In genomic region chr14:51827842-51828241, GRCm38 (mm10) we compare ENCODE assay signal across 11 mouse cellular contexts. TPM values are rescaled to one million over a fixed set of nuclear protein-coding genes. Genes with fewer than 3 reads are reported as not detected.
DNase-seq lines count a peak whose midpoint lies in the region; ATAC-seq and TF ChIP-seq lines count a peak whose summit lies in the region.
"Not testable (repeated sequence)": the region's sequence is repeated elsewhere in the genome, so short reads cannot be mapped to it uniquely, and the experiment has no call there.
"Had no signal": no experiment of that assay in that cellular context is flagged by ENCODE, and none has a peak within 500 bp of the region (broad histone marks: within the 10 kb centered on the region; RNA-seq: fewer than 3 reads in every experiment).

No protein-coding gene starts in this region.

- 24% methylated on average over 5 of the region's 5 CpGs for WGBS in cerebellum, adult 2 months
- WGBS in forebrain, embryonic 15.5 days = 40% methylated on average over 5 of the region's 5 CpGs
- 44% methylated on average over 5 of the region's 5 CpGs for WGBS in hindbrain, embryonic 16.5 days

- not testable (repeated sequence) for H3K36me3 ChIP-seq in forebrain, embryonic 15.5 days; hindbrain, embryonic 16.5 days (ENCODE audit: control insufficient read depth, insufficient read depth, low read length)

- intact Hi-C loops in left cerebral cortex, adult 2 months (cut with DNase I) = not testable (repeated sequence)

- not testable (repeated sequence) for H3K4me3 ChIP-seq in cerebellum, adult 2 months (replicated peaks; ENCODE audit: insufficient read depth, low read depth, low read length); forebrain, embryonic 15.5 days; hindbrain, embryonic 16.5 days (ENCODE audit: low read length); left cerebral cortex, adult 2 months

- not testable (repeated sequence) for H3K9ac ChIP-seq in forebrain, embryonic 15.5 days (replicated peaks); hindbrain, embryonic 16.5 days (ENCODE audit: low read depth, low read length)

- H3K4me2 ChIP-seq in forebrain, embryonic 15.5 days (replicated peaks); hindbrain, embryonic 16.5 days (ENCODE audit: low read length): not testable (repeated sequence)

- H3K4me1 ChIP-seq in cerebellum, adult 2 months (ENCODE audit: control insufficient read depth, insufficient read depth, low read length); forebrain, embryonic 15.5 days; hindbrain, embryonic 16.5 days (ENCODE audit: control insufficient read depth, insufficient read depth, low read depth, low read length): not testable (repeated sequence)

- not testable (repeated sequence) for H3K27me3 ChIP-seq in cerebellum, adult 2 months (ENCODE audit: control insufficient read depth, insufficient read depth, low read length); forebrain, embryonic 15.5 days; hindbrain, embryonic 16.5 days (replicated peaks; ENCODE audit: control insufficient read depth, insufficient read depth, low read length)

- peak; percentile 45; the same call in 1 of the 2 replicates for TF ChIP-seq CTCF in cerebellum, adult 2 months (IDR thresholded peaks at IDR 0.05; ENCODE audit: borderline replicate concordance, insufficient read depth, low read depth, low read length)
- peak; percentile 51 for TF ChIP-seq CTCF in left cerebral cortex, adult 2 months (IDR thresholded peaks at IDR 0.05)

- not testable (repeated sequence) for TF ChIP-seq POLR2A in cerebellum, adult 2 months (IDR thresholded peaks at IDR 0.05; ENCODE audit: borderline replicate concordance, insufficient read depth, low read length)

- H3K9me3 ChIP-seq in forebrain, embryonic 15.5 days; hindbrain, embryonic 16.5 days (ENCODE audit: control insufficient read depth, low read length): not testable (repeated sequence)

- not testable (repeated sequence) for H3K27ac ChIP-seq in cerebellum, adult 2 months (ENCODE audit: insufficient read depth, low read length); forebrain, embryonic 15.5 days (replicated peaks); hindbrain, embryonic 16.5 days (ENCODE audit: low read depth, low read length); left cerebral cortex, adult 2 months

- peak; percentile 6 for DNase-seq in NIH3T3 (ENCODE audit: low read depth)
- DNase-seq in cerebellum, adult 2 months; left cerebral cortex, adult 2 months (ENCODE audit: extremely low spot score in 1 of 2, low spot score in 2 of 2): not testable (repeated sequence)
- DNase-seq in right cerebral cortex, adult 2 months (ENCODE audit: low spot score in 2 of 2) = peak; percentile 9 to 11

- ATAC-seq in forebrain, embryonic 15.5 days (replicated peaks) = 0 out of 2 replicates have a peak, but pooled peaks have one; percentile 64
- peak; percentile 78; the same call in 1 of the 2 replicates for ATAC-seq in hindbrain, embryonic 16.5 days
- peak; percentile 90 for ATAC-seq in megakaryocyte progenitor cell, adult 5-6 weeks (replicated peaks; ENCODE audit: poor library complexity)

RNA-seq across cellular contexts. Expression of gene Ear6, which starts 25.7 kb away (rescaled TPM):
- polyA plus RNA-seq in cerebellum, adult 2 months (2012; rRNA removed) = not detected in 2 replicates
- not detected in 2 replicates for polyA plus RNA-seq in forebrain, embryonic 15.5 days (2015; fragmentation: Nextera tagmentation; extraction: Ambion mirVana)
- polyA plus RNA-seq in hindbrain, embryonic 16.5 days (2015; fragmentation: Nextera tagmentation; extraction: Ambion mirVana) = not detected in 2 replicates
- not detected for total RNA-seq in left cerebral cortex, adult 2 months (2021)
- 5.8 and 12.8 TPM in 2 replicates for total RNA-seq in megakaryocyte progenitor cell, adult 5-6 weeks (2015)
- 7.5 and 19.0 TPM in 2 replicates for total RNA-seq in megakaryocyte progenitor cell, adult 5-6 weeks (2017)
- total RNA-seq: heart, adult 18-20 months; layer of hippocampus, postnatal 36 days had no signal
- polyA plus RNA-seq: forebrain, embryonic 10.5 days; intestine, embryonic 14.5 days had no signal

RNA-seq across cellular contexts. Expression of gene AY358078, which starts 28.0 kb away (rescaled TPM):
- polyA plus RNA-seq in cerebellum, adult 2 months (2012; rRNA removed) = not detected in 2 replicates
- not detected in 2 replicates for polyA plus RNA-seq in forebrain, embryonic 15.5 days (2015; fragmentation: Nextera tagmentation; extraction: Ambion mirVana)
- not detected in 2 replicates for polyA plus RNA-seq in hindbrain, embryonic 16.5 days (2015; fragmentation: Nextera tagmentation; extraction: Ambion mirVana)
- total RNA-seq in left cerebral cortex, adult 2 months (2021) = not detected
- total RNA-seq in megakaryocyte progenitor cell, adult 5-6 weeks (2015) = not detected in 2 replicates
- total RNA-seq in megakaryocyte progenitor cell, adult 5-6 weeks (2017) = not detected in 2 replicates
- total RNA-seq: heart, adult 18-20 months; layer of hippocampus, postnatal 36 days had no signal
- polyA plus RNA-seq: forebrain, embryonic 10.5 days; intestine, embryonic 14.5 days had no signal

RNA-seq across cellular contexts. Expression of gene Ang4, which starts 54.5 kb away (rescaled TPM):
- polyA plus RNA-seq in cerebellum, adult 2 months (2012; rRNA removed) = not detected in 2 replicates
- not detected in 2 replicates for polyA plus RNA-seq in forebrain, embryonic 15.5 days (2015; fragmentation: Nextera tagmentation; extraction: Ambion mirVana)
- polyA plus RNA-seq in hindbrain, embryonic 16.5 days (2015; fragmentation: Nextera tagmentation; extraction: Ambion mirVana) = not detected in 2 replicates
- not detected for total RNA-seq in left cerebral cortex, adult 2 months (2021)
- total RNA-seq in megakaryocyte progenitor cell, adult 5-6 weeks (2015) = not detected in 2 replicates
- not detected in 2 replicates for total RNA-seq in megakaryocyte progenitor cell, adult 5-6 weeks (2017)
- total RNA-seq: heart, adult 18-20 months; layer of hippocampus, postnatal 36 days had no signal
- polyA plus RNA-seq: forebrain, embryonic 10.5 days had no signal

RNA-seq across cellular contexts. Expression of gene Mettl17, which starts 56.8 kb away (rescaled TPM):
- 52.5 and 55.4 TPM in 2 replicates for polyA plus RNA-seq in cerebellum, adult 2 months (2012; rRNA removed)
- 85.5 and 85.7 TPM in 2 replicates for polyA plus RNA-seq in forebrain, embryonic 15.5 days (2015; fragmentation: Nextera tagmentation; extraction: Ambion mirVana)
- polyA plus RNA-seq in hindbrain, embryonic 16.5 days (2015; fragmentation: Nextera tagmentation; extraction: Ambion mirVana) = 80.4 and 88.1 TPM in 2 replicates
- total RNA-seq in left cerebral cortex, adult 2 months (2021) = 10 to 100 TPM; 28.8 to 35.2 TPM
- total RNA-seq in megakaryocyte progenitor cell, adult 5-6 weeks (2015) = 6.7 and 10.1 TPM in 2 replicates
- 14.7 and 15.5 TPM in 2 replicates for total RNA-seq in megakaryocyte progenitor cell, adult 5-6 weeks (2017)
